Mouse (Mus musculus): ENCODE results near the gene Cited4. TPM values are rescaled to one million over a fixed set of nuclear protein-coding genes. Genes with fewer than 3 reads are reported as not detected.

Cited4 gene
- polyA plus RNA-seq, 1 experiment from 2014 or later = 7.6 TPM

- 94% methylated on average over 8 of the region's 8 CpGs for WGBS
- H3K4me3 ChIP-seq (ENCODE audit: low read depth, low read length) = no peak overlapping the region
- no peak for DNase-seq (ENCODE audit: low spot score)
Measured at GRCm38 (mm10) chr4:120702056-120702455, 35.7 kb downstream of the Cited4 start.

GRCm38 (mm10) chr4:120702511-120702910 lies 36.1 kb downstream of the Cited4 start:
- no peaks in the 10 kb centered on the region for H3K4me1 ChIP-seq (ENCODE audit: control insufficient read depth, insufficient read depth, low read length)
- H3K36me3 ChIP-seq (replicated peaks; ENCODE audit: control insufficient read depth, insufficient read depth, low read depth, low read length) = no peaks in the 10 kb centered on the region
- peaks cover 2% of the 10 kb centered on the region; the same call in 1 of the 2 replicates for H3K27me3 ChIP-seq (ENCODE audit: control insufficient read depth, insufficient read depth, low read length)
- no peak for ATAC-seq (replicated peaks; ENCODE audit: insufficient number of reproducible peaks, low FRiP score, low TSS enrichment, low read depth)
- no peak overlapping the region for H3K9ac ChIP-seq (replicated peaks; ENCODE audit: low read length)
- WGBS = 77% methylated on average over 2 of the region's 2 CpGs
- H3K4me2 ChIP-seq (ENCODE audit: low read depth, low read length) = no peak overlapping the region
- no peak for DNase-seq (ENCODE audit: low spot score)
- H3K9me3 ChIP-seq (replicated peaks; ENCODE audit: control insufficient read depth, low read length) = no peaks in the 10 kb centered on the region
- no peak overlapping the region for H3K27ac ChIP-seq (replicated peaks; ENCODE audit: low read depth, low read length)
- H3K4me3 ChIP-seq (ENCODE audit: low read depth, low read length) = no peak overlapping the region

More at GRCm38 (mm10) chr4:120702056-120702455, 35.7 kb downstream of the Cited4 start:
- H3K27me3 ChIP-seq (ENCODE audit: control insufficient read depth, insufficient read depth, low read length) = peaks cover 5% of the 10 kb centered on the region; the same call in 1 of the 2 replicates
- no peak overlapping the region for H3K9ac ChIP-seq (replicated peaks; ENCODE audit: low read length)
- no peak for ATAC-seq (replicated peaks; ENCODE audit: insufficient number of reproducible peaks, low FRiP score, low TSS enrichment, low read depth)
- no peaks in the 10 kb centered on the region for H3K9me3 ChIP-seq (replicated peaks; ENCODE audit: control insufficient read depth, low read length)
- H3K4me1 ChIP-seq (ENCODE audit: control insufficient read depth, insufficient read depth, low read length) = no peaks in the 10 kb centered on the region
- H3K36me3 ChIP-seq (replicated peaks; ENCODE audit: control insufficient read depth, insufficient read depth, low read depth, low read length) = no peaks in the 10 kb centered on the region
- H3K27ac ChIP-seq (replicated peaks; ENCODE audit: low read depth, low read length) = no peak overlapping the region
- H3K4me2 ChIP-seq (ENCODE audit: low read depth, low read length) = no peak overlapping the region

- Histone ChIP-seq H3K9ac (replicated peaks; ENCODE audit: low read length) (no peak overlapping the region), H3K27ac (replicated peaks; ENCODE audit: low read depth, low read length) (no peak overlapping the region), H3K4me3 (ENCODE audit: low read depth, low read length) (no peak overlapping the region), H3K4me1 (ENCODE audit: control insufficient read depth, insufficient read depth, low read length) (peaks cover 3% of the 10 kb centered on the region; the same call in 1 of the 2 replicates), H3K36me3 (replicated peaks; ENCODE audit: control insufficient read depth, insufficient read depth, low read depth, low read length) (no peaks in the 10 kb centered on the region), H3K9me3 (replicated peaks; ENCODE audit: control insufficient read depth, low read length) (no peaks in the 10 kb centered on the region), H3K4me2 (ENCODE audit: low read depth, low read length) (no peak overlapping the region), H3K27me3 (ENCODE audit: control insufficient read depth, insufficient read depth, low read length) (no peaks in the 10 kb centered on the region)
- ATAC-seq (replicated peaks; ENCODE audit: insufficient number of reproducible peaks, low FRiP score, low TSS enrichment, low read depth) = no peak
- 80% methylated on average over 12 of the region's 12 CpGs for WGBS
- no peak for DNase-seq (ENCODE audit: low spot score)
Measured at GRCm38 (mm10) chr4:120712236-120712635, 45.9 kb downstream of the Cited4 start.

GRCm38 (mm10) chr4:120713021-120713420 lies 46.6 kb downstream of the Cited4 start:
- DNase-seq (ENCODE audit: low spot score) = no peak
- Histone ChIP-seq H3K4me3 (ENCODE audit: low read depth, low read length) (no peak overlapping the region), H3K9me3 (replicated peaks; ENCODE audit: control insufficient read depth, low read length) (no peaks in the 10 kb centered on the region), H3K27ac (replicated peaks; ENCODE audit: low read depth, low read length) (no peak overlapping the region), H3K4me2 (ENCODE audit: low read depth, low read length) (no peak overlapping the region), H3K36me3 (replicated peaks; ENCODE audit: control insufficient read depth, insufficient read depth, low read depth, low read length) (no peaks in the 10 kb centered on the region), H3K4me1 (ENCODE audit: control insufficient read depth, insufficient read depth, low read length) (peaks cover 3% of the 10 kb centered on the region; the same call in 1 of the 2 replicates), H3K27me3 (ENCODE audit: control insufficient read depth, insufficient read depth, low read length) (no peaks in the 10 kb centered on the region), H3K9ac (replicated peaks; ENCODE audit: low read length) (no peak overlapping the region)
- 93% methylated on average over 6 of the region's 6 CpGs for WGBS
- ATAC-seq (replicated peaks; ENCODE audit: insufficient number of reproducible peaks, low FRiP score, low TSS enrichment, low read depth) = no peak

GRCm38 (mm10) chr4:120713856-120714497 lies 47.6 kb downstream of the Cited4 start:
- DNase-seq (ENCODE audit: low spot score) (no peak), ATAC-seq (replicated peaks; ENCODE audit: insufficient number of reproducible peaks, low FRiP score, low TSS enrichment, low read depth) (no peak)
- no peaks in the 10 kb centered on the region for H3K9me3 ChIP-seq (replicated peaks; ENCODE audit: control insufficient read depth, low read length)
- 82% methylated on average over 6 of the region's 6 CpGs for WGBS
- H3K36me3 ChIP-seq (replicated peaks; ENCODE audit: control insufficient read depth, insufficient read depth, low read depth, low read length) = no peaks in the 10 kb centered on the region
- no peaks in the 10 kb centered on the region for H3K27me3 ChIP-seq (ENCODE audit: control insufficient read depth, insufficient read depth, low read length)
- H3K4me1 ChIP-seq (ENCODE audit: control insufficient read depth, insufficient read depth, low read length) = peaks cover 3% of the 10 kb centered on the region; the same call in 1 of the 2 replicates
- H3K4me3 ChIP-seq (ENCODE audit: low read depth, low read length) = no peak overlapping the region
- H3K27ac ChIP-seq (replicated peaks; ENCODE audit: low read depth, low read length) = no peak overlapping the region
- H3K4me2 ChIP-seq (ENCODE audit: low read depth, low read length) = no peak overlapping the region
- no peak overlapping the region for H3K9ac ChIP-seq (replicated peaks; ENCODE audit: low read length)

GRCm38 (mm10) chr4:120716141-120716571 lies 49.8 kb downstream of the Cited4 start:
- DNase-seq (ENCODE audit: low spot score) = peak; percentile 84
- Histone ChIP-seq H3K4me3 (ENCODE audit: low read depth, low read length) (peak overlapping the region; percentile 27), H3K4me1 (ENCODE audit: control insufficient read depth, insufficient read depth, low read length) (peaks cover 3% of the 10 kb centered on the region; the same call in 1 of the 2 replicates), H3K4me2 (ENCODE audit: low read depth, low read length) (peak overlapping the region; percentile 69), H3K27me3 (ENCODE audit: control insufficient read depth, insufficient read depth, low read length) (no peaks in the 10 kb centered on the region), H3K9me3 (replicated peaks; ENCODE audit: control insufficient read depth, low read length) (no peaks in the 10 kb centered on the region), H3K36me3 (replicated peaks; ENCODE audit: control insufficient read depth, insufficient read depth, low read depth, low read length) (no peaks in the 10 kb centered on the region), H3K9ac (replicated peaks; ENCODE audit: low read length) (peak overlapping the region; percentile 47), H3K27ac (replicated peaks; ENCODE audit: low read depth, low read length) (no peak overlapping the region)
- ATAC-seq (replicated peaks; ENCODE audit: insufficient number of reproducible peaks, low FRiP score, low TSS enrichment, low read depth) = peak; percentile 85
- WGBS = 0% methylated on average over 12 of the region's 12 CpGs

- peak overlapping the region; percentile 69 for H3K4me2 ChIP-seq (ENCODE audit: low read depth, low read length)
- no peak overlapping the region for H3K27ac ChIP-seq (replicated peaks; ENCODE audit: low read depth, low read length)
- H3K27me3 ChIP-seq (ENCODE audit: control insufficient read depth, insufficient read depth, low read length) = no peaks in the 10 kb centered on the region
- peak overlapping the region; percentile 37; the same call in 1 of the 2 replicates for H3K9ac ChIP-seq (replicated peaks; ENCODE audit: low read length)
- no peaks in the 10 kb centered on the region for H3K9me3 ChIP-seq (replicated peaks; ENCODE audit: control insufficient read depth, low read length)
- peak overlapping the region; percentile 27 for H3K4me3 ChIP-seq (ENCODE audit: low read depth, low read length)
- no peak for ATAC-seq (replicated peaks; ENCODE audit: insufficient number of reproducible peaks, low FRiP score, low TSS enrichment, low read depth)
- H3K36me3 ChIP-seq (replicated peaks; ENCODE audit: control insufficient read depth, insufficient read depth, low read depth, low read length) = no peaks in the 10 kb centered on the region
- 15% methylated on average over 12 of the region's 12 CpGs for WGBS
- H3K4me1 ChIP-seq (ENCODE audit: control insufficient read depth, insufficient read depth, low read length) = peaks cover 3% of the 10 kb centered on the region; the same call in 1 of the 2 replicates
- no peak for DNase-seq (ENCODE audit: low spot score)
Measured at GRCm38 (mm10) chr4:120716765-120717164, 50.4 kb downstream of the Cited4 start.
